Mouse (Mus musculus) spleen, postnatal 36 days (tissue): ENCODE data around the gene Gm13128.
"Not testable (repeated sequence)": the region's sequence is repeated elsewhere in the genome, so short reads cannot be mapped to it uniquely, and the experiment has no call there.

Source experiments
- DNase-seq, 2 experiments: peaks; one replicate each; pipeline ENCODE4 v3.0.0; 2022; ENCODE audit warnings: low spot score in 2 of 2, mixed read lengths in 1 of 2

The Gm13128 gene

DNA sequence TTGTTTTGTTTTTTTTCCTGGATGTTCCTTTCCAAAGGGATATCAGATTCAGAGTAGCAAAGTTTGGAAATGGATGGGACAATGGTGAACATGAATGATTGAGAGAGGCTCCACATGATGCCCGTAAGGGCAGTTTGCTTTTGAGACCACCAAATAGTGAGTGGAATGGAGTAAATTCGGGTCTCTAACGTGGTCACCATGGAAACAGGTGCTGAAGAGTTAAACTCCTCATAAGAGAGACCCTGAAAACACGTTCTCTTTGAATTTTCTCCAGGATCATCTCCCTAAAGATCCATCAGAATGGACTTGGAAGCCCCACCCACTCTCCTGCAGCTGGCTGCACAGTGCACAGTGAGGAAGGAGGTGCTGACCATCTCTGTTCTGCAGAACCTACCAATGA is at the start of gene Gm13128:
Gene Gm13128 (plus strand): TSS at position 301 of the 400 bp plus-strand sequence.
- not testable (repeated sequence) for DNase-seq

DNA sequence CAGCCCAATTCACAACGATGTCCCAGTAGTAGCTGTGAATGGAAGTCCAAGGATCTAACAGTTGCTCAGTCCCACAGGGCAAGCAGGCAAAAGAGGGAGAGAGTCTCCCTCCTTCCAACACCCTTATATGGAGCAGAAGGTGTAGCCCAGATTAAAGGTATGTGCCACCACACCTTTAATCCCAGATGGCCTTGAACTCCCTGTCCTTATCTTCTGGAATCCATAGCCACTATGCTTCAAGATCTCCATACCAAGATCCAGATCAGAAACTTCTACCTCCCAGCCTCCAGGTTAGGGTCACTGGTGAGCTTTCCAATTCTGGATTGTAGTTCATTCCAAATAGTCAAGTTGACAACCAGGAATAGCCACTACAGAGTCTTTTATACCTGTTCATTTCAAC is 49.7 kb upstream of the Gm13128 start, which contains the start of gene Pramel5:
Gene Pramel5 (minus strand): TSS at position 101 of the 400 bp plus-strand sequence.
- not testable (repeated sequence) for DNase-seq

DNA sequence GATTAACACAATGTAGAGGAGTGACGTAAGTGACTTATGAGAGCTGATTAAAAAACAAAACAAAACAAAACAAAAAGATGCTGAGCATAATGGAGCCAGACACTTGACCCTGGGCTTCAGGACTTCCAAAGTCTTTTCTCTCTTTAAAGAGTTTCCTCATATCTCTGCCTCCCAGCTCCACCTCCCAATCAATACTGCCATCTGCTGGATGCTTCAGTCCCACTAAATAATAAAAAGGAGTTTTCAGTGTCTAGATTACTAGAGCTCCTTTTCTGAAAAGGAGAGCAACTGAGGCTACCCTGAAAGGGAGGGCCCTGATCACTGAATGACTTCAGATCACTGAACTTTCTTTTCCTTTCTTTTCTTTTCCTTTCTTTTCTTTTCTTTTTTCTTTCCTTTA is 30.6 kb upstream of the Gm13128 start:
- not testable (repeated sequence) for DNase-seq

DNA sequence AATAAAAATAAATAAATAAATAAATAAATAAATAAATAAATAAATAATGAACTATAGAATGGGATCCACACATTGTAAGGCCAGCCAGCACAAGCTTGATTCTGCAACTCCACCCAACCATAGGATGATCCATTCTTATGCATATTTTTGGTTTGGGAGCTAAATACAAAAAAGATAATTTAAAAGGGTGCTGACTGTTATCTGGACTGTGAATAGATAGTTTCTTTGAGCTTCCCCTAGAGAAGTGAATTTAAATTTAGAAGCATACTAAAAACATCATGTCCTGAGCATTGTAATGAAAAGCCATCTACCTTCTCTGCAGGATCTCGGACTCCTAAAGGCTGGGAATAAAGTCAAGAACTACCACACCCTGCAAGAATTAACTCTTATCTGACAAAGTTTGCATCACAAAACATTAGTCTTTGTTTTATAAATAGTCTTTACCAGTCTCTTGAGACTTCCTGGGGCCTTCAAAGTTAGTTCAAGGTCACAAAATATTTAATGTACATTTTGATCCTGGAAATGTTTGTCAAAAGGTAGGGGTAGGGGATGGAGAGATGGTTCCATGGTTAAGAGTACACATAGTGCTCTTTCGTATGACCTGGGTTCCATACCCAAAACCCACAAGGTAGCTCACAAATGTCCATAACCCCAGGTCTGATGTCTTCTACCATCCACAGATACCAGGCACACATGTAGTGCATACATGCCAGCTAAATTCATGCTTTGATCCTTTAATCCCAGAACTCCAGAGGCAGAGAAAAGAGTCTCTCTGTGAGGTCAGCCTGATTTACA is 17.2 kb upstream of the Gm13128 start:
- not testable (repeated sequence) for DNase-seq

DNA sequence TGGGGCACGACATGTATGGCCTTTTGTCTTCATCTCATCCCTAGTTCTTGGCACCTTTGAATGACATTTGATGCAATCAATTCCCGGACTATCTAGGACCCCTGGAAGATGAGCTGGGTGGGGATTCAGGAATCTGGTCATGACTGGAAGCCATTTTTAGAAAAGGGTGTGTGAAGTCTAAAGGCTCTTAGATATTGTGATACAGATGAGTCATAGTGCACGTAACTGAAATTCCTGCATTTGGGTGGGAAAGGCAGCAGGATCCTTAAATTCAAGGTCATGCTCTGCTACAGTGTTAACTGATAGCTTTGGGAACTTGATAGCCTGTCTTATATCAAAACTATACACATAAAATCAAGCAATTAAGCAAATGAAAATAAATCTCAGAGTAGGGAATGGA is 5.8 kb downstream of the Gm13128 start:
- DNase-seq = not testable (repeated sequence)

DNA sequence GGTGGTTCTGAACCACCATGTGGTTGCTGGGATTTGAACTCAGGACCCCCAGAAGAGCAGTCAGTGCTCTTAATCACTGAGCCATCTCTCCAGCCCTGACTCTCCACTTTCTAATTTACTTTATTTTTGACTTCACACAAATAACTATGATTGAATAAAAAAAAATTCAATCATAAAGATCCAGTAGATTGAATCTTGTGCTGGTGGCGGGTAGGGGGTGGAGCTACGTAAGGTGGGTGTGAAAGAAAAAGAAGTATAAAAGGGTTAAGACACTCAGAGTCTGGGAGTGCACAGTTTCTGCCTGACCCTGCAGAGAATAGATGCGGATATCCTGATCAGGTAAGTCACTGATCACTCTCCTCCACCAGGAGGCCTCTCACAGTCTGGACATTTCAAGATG is 27.6 kb downstream of the Gm13128 start, which contains the start of gene Gm13119:
Gene Gm13119 (plus strand): TSS at position 301 of the 400 bp plus-strand sequence.
- DNase-seq = not testable (repeated sequence)

DNA sequence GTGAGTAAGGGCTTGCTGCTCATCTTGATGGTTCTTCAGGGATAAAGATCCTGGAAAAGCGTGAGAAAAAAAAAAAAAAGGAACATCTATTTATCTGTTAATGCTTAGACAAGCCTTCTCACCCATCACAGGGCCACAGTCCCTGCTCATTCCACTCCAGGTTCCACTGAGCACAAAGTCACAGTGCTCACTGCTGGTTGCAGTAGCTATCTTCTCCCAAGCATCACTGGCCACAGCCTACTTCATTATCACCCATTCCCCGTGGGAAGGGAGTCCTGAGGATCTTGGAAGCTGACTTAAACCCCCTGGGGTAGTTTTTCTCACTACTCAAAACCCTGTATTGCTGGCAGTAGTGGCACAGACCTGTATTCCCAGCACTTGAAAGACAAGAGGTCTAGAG is 47.9 kb downstream of the Gm13128 start, which contains the start of gene Pramef20:
Gene Pramef20 (minus strand): TSS at position 23 of the 400 bp plus-strand sequence.
- no peak for DNase-seq
